Mouse (Mus musculus) stomach, embryonic 16.5 days (tissue): ENCODE measurements at regions not wholly inside any gene's neighbourhood (a gene's known extent, or its start where the extent isn't known, plus 50 kb on each side); places are given as distances from the start of the nearest gene placed in this dataset.

Experiments
- ATAC-seq: fragments of 200-750 bp; cut with Nextera tagmentation; 2 replicates; pipeline ENCODE4 v1.8.0; 2017; ENCODE audit warnings: moderate number of reproducible peaks, moderate TSS enrichment; ENCODE audit not compliant: insufficient read depth, low FRiP score
- H3K27ac ChIP-seq: fragments of 300-500 bp; sonication (generic); 2 replicates; pipeline ENCODE4 v1.5.1; 2014; ENCODE audit warnings: low read length
- H3K27me3 ChIP-seq: fragments of 300-500 bp; sonication (generic); 2 replicates; pipeline ENCODE4 v1.6.1; 2014; ENCODE audit warnings: low read length, control low read depth, mixed read lengths; ENCODE audit not compliant: control insufficient read depth, insufficient read depth
- H3K36me3 ChIP-seq: fragments of 300-500 bp; sonication (generic); 2 replicates; pipeline ENCODE4 v1.6.1; 2014; ENCODE audit warnings: low read length; ENCODE audit not compliant: control insufficient read depth, insufficient read depth
- H3K4me1 ChIP-seq: fragments of 300-500 bp; sonication (generic); 2 replicates; pipeline ENCODE4 v1.6.1; 2014; ENCODE audit warnings: low read length, control low read depth, mixed read lengths; ENCODE audit not compliant: control insufficient read depth, insufficient read depth
- H3K4me2 ChIP-seq: fragments of 300-500 bp; sonication (generic); 2 replicates; pipeline ENCODE4 v1.6.1; 2014; ENCODE audit warnings: low read depth, low read length, mixed read lengths
- H3K4me3 ChIP-seq: fragments of 300-500 bp; sonication (generic); replicated peaks from 2 replicates; pipeline ENCODE4 v1.5.1; 2014; ENCODE audit warnings: mild to moderate bottlenecking, low read length
- H3K9ac ChIP-seq: fragments of 300-500 bp; sonication (generic); 2 replicates; pipeline ENCODE4 v1.6.1; 2014; ENCODE audit warnings: low read length
- H3K9me3 ChIP-seq: fragments of 300-500 bp; sonication (generic); replicated peaks from 2 replicates; pipeline ENCODE4 v1.6.1; 2016; ENCODE audit warnings: low read length, control low read depth; ENCODE audit not compliant: control insufficient read depth
- WGBS: fragments of 180-500 bp; shearing (Covaris S2); extraction: QIAGEN DNeasy Blood & Tissue Kit; methylation state at CpG from one replicate; pipeline ENCODE4 v1.1.7; 2014; 5-methylcytosine and 5-hydroxymethylcytosine counted together

DNA sequence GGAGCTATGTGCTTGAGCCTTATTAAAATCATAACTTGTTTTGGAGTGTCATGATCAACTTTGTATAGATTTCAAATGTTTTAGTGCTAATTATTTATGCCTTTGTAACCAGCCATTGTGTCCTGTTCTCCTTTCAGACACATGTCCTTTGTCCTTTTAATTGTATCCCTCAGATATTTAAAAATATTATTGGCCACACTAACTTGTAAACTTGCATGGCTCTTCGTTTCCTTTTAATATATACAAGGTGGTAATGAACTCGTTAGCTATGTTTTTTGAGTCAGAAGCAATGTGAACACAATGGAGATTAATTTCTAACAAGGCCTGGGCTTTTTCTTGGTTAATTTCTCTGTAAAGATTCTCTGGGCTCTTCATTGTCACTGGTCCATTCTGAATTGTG lies 275.0 kb upstream of the Arpp21 start:
- no peaks in the 10 kb centered on the region for H3K27me3 ChIP-seq
- H3K4me1 ChIP-seq, result no peaks in the 10 kb centered on the region
- H3K9ac ChIP-seq, result no peak overlapping the region
- H3K4me3 ChIP-seq, result no peak overlapping the region
- no peak overlapping the region for H3K27ac ChIP-seq
- H3K9me3 ChIP-seq, result no peaks in the 10 kb centered on the region
- no peaks in the 10 kb centered on the region for H3K36me3 ChIP-seq
- no peak overlapping the region for H3K4me2 ChIP-seq
- WGBS, result 65% methylated on average over 2 of the region's 2 CpGs
- no peak for ATAC-seq

DNA sequence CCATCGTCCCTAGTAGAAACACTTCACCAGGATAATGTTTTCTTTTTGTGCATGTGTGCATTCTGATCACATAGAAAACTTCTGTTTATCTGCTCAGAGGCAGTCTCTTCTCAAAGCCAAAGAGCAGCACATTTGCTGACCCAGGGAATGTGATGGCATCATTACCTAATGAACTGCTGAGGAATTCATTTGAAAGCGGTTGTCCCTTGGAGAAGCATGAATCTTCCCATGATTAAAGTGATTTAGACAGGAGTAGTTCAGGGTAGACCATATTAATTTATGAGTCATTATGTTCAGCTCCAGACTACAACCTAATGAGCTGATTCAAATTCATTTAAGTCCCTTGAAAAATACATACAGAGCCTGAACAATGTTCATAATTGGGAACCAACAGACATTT lies 271.1 kb upstream of the Arpp21 start:
- 77% methylated on average over 2 of the region's 2 CpGs for WGBS
- H3K4me1 ChIP-seq, result no peaks in the 10 kb centered on the region
- no peak overlapping the region for H3K4me3 ChIP-seq
- no peak overlapping the region for H3K27ac ChIP-seq
- no peaks in the 10 kb centered on the region for H3K27me3 ChIP-seq
- H3K36me3 ChIP-seq, result no peaks in the 10 kb centered on the region
- H3K9me3 ChIP-seq, result no peaks in the 10 kb centered on the region
- no peak overlapping the region for H3K9ac ChIP-seq
- no peak for ATAC-seq
- H3K4me2 ChIP-seq, result no peak overlapping the region

- no peaks in the 10 kb centered on the region for H3K36me3 ChIP-seq
- H3K27me3 ChIP-seq, result no peaks in the 10 kb centered on the region
- H3K4me2 ChIP-seq, result no peak overlapping the region
- H3K4me3 ChIP-seq, result no peak overlapping the region
- no peaks in the 10 kb centered on the region for H3K9me3 ChIP-seq
- no peak overlapping the region for H3K27ac ChIP-seq
- ATAC-seq, result no peak
- no peaks in the 10 kb centered on the region for H3K4me1 ChIP-seq
- H3K9ac ChIP-seq, result no peak overlapping the region
- 73% methylated on average over 4 of the region's 4 CpGs for WGBS
These were observed 262.9 kb upstream of the Arpp21 start for GRCm38 (mm10) chr9:112498676-112499075.

DNA sequence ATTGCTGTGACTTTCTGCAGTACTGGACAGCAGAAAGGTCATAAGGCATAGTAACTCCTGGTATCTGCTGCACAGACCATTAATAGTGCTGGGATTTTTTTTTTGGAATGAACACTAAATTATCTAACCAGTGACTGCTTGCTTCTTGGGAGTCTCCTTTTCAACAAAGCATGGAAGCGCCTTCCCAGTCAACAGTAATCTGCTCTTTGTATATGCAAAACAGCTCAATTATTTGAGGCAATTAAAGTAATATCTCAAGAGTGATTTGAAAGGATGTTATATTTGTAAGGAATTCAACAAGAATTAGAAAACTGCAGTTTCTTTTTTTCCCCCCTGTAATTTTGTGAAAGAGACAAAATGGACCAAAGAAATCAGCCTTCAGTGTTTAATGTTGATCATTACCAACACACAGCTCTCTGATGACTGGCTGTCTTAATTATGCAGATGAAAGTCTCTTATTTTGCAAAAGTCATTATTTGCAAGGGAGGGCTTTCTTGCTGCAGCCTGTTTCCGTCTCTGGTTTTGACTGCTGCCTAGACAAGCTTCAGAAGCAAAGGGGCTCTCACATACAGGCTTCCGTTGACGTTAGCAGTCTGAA lies 260.3 kb upstream of the Arpp21 start:
- 71% methylated on average over 4 of the region's 4 CpGs for WGBS
- Histone ChIP-seq H3K27ac (no peak overlapping the region), H3K4me3 (no peak overlapping the region), H3K9me3 (no peaks in the 10 kb centered on the region), H3K4me1 (no peaks in the 10 kb centered on the region), H3K4me2 (no peak overlapping the region), H3K36me3 (no peaks in the 10 kb centered on the region), H3K9ac (no peak overlapping the region), H3K27me3 (no peaks in the 10 kb centered on the region)
- ATAC-seq, result no peak

DNA sequence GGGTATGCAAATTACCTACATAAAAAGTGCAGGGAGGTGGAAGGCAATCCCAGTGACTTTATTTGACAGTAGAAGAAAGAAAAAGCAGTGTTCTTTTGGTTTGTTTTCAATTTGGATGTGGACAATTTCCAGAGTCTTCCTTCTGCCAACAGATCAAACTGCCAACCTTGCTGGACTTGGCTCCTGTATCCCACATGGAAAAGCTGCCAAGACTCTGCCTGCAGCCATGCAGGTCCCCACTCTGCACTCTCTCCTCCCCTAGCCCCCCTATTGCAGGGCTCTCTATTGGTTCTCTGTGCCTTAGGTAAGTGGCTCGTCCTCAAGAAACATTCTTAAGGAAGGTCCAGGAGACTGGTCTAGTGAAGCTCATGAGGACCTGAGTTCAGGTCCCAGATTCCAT lies 255.2 kb upstream of the Arpp21 start:
- Histone ChIP-seq H3K4me1 (no peaks in the 10 kb centered on the region), H3K27ac (no peak overlapping the region), H3K9me3 (no peaks in the 10 kb centered on the region), H3K4me3 (no peak overlapping the region), H3K27me3 (no peaks in the 10 kb centered on the region), H3K4me2 (no peak overlapping the region), H3K36me3 (no peaks in the 10 kb centered on the region), H3K9ac (no peak overlapping the region)
- ATAC-seq, result no peak
- whole genome bisulfite sequencing, result 61% methylated on average over 1 of the region's 1 CpGs

GRCm38 (mm10) chr9:112476644-112477043 lies 240.9 kb upstream of the Arpp21 start:
- Histone ChIP-seq H3K36me3 (no peaks in the 10 kb centered on the region), H3K4me2 (no peak overlapping the region), H3K4me1 (no peaks in the 10 kb centered on the region), H3K27ac (no peak overlapping the region), H3K9ac (no peak overlapping the region), H3K27me3 (no peaks in the 10 kb centered on the region), H3K4me3 (no peak overlapping the region), H3K9me3 (no peaks in the 10 kb centered on the region)
- WGBS, result 76% methylated on average over 2 of the region's 2 CpGs
- ATAC-seq, result no peak

- Histone ChIP-seq H3K9ac (no peak overlapping the region), H3K9me3 (no peaks in the 10 kb centered on the region), H3K27me3 (no peaks in the 10 kb centered on the region), H3K36me3 (no peaks in the 10 kb centered on the region), H3K27ac (no peak overlapping the region), H3K4me2 (no peak overlapping the region), H3K4me1 (no peaks in the 10 kb centered on the region), H3K4me3 (no peak overlapping the region)
- no peak for ATAC-seq
- WGBS, result 79% methylated on average over 5 of the region's 5 CpGs
These were observed 221.9 kb upstream of the Arpp21 start for GRCm38 (mm10) chr9:112457594-112457993.

GRCm38 (mm10) chr9:112454706-112455105 lies 219.0 kb upstream of the Arpp21 start:
- H3K9ac ChIP-seq, result no peak overlapping the region
- H3K27ac ChIP-seq, result no peak overlapping the region
- ATAC-seq, result no peak
- H3K4me1 ChIP-seq, result no peaks in the 10 kb centered on the region
- WGBS, result 73% methylated on average over 6 of the region's 6 CpGs
- no peaks in the 10 kb centered on the region for H3K36me3 ChIP-seq
- no peaks in the 10 kb centered on the region for H3K27me3 ChIP-seq
- H3K9me3 ChIP-seq, result no peaks in the 10 kb centered on the region
- no peak overlapping the region for H3K4me2 ChIP-seq
- no peak overlapping the region for H3K4me3 ChIP-seq

- no peak overlapping the region for H3K4me2 ChIP-seq
- no peak overlapping the region for H3K4me3 ChIP-seq
- no peaks in the 10 kb centered on the region for H3K9me3 ChIP-seq
- 0% methylated on average over 2 of the region's 2 CpGs for WGBS
- H3K9ac ChIP-seq, result no peak overlapping the region
- no peak for ATAC-seq
- no peak overlapping the region for H3K27ac ChIP-seq
- H3K27me3 ChIP-seq, result no peaks in the 10 kb centered on the region
- H3K4me1 ChIP-seq, result no peaks in the 10 kb centered on the region
- no peaks in the 10 kb centered on the region for H3K36me3 ChIP-seq
These were observed 211.8 kb upstream of the Arpp21 start for GRCm38 (mm10) chr9:112447515-112447914.

DNA sequence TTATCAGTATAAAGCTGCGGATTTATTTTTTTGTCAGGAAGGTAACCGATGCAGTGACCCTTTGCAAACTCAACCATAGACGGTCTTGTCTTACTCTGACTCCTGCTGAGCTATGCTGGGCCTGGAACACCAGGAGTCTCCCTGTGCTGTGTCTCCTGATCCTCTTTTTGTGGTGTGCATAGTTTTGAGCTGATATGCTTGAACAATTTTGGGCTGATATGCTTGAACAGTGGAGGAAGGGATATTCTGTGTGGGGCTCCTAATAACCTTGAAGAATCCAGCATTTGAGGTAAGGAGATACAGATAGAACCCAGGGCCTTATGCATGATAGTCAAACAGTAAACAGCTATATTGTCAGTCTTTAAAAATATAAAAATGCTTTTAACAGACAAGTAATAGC lies 211.2 kb upstream of the Arpp21 start:
- Histone ChIP-seq H3K4me1 (no peaks in the 10 kb centered on the region), H3K9ac (no peak overlapping the region), H3K4me2 (no peak overlapping the region), H3K36me3 (no peaks in the 10 kb centered on the region), H3K27ac (no peak overlapping the region), H3K27me3 (no peaks in the 10 kb centered on the region), H3K9me3 (no peaks in the 10 kb centered on the region), H3K4me3 (no peak overlapping the region)
- 74% methylated on average over 3 of the region's 3 CpGs for WGBS
- ATAC-seq, result no peak
